Mouse (Mus musculus) kidney, adult 2 months (tissue): ENCODE measurements around the gene Nup214. TPM values are rescaled to one million over a fixed set of nuclear protein-coding genes. Genes with fewer than 3 reads are reported as not detected.

Source experiments
- DNase-seq: peaks from one replicate; pipeline ENCODE4 v3.0.0; 2021
- H3K27ac ChIP-seq: fragments of 200-500 bp; 2 replicates; pipeline ENCODE4 v1.5.1; 2012; ENCODE audit warnings: low read depth, low read length, control low read depth, inconsistent platforms; ENCODE audit not compliant: insufficient read depth
- H3K27me3 ChIP-seq: fragments of 200-500 bp; replicated peaks from 2 replicates; pipeline ENCODE4 v1.6.1; 2012; ENCODE audit warnings: mild to moderate bottlenecking, moderate library complexity, low read length, inconsistent platforms; ENCODE audit not compliant: control insufficient read depth, insufficient read depth
- H3K36me3 ChIP-seq: fragments of 200-500 bp; 2 replicates; pipeline ENCODE4 v1.6.1; 2012; ENCODE audit warnings: mild to moderate bottlenecking, moderate library complexity, low read length, inconsistent platforms; ENCODE audit not compliant: control insufficient read depth, insufficient read depth
- H3K4me1 ChIP-seq: fragments of 200-500 bp; 2 replicates; pipeline ENCODE4 v1.6.1; 2011; ENCODE audit warnings: low read length; ENCODE audit not compliant: control insufficient read depth, insufficient read depth
- H3K4me3 ChIP-seq: fragments of 200-500 bp; 2 replicates; pipeline ENCODE4 v1.5.1; 2011; ENCODE audit warnings: mild to moderate bottlenecking, low read depth, low read length, control low read depth; ENCODE audit not compliant: insufficient read depth
- CTCF ChIP-seq: fragments of 200-500 bp; conservative IDR thresholded peaks from 2 replicates; pipeline ENCODE4 v1.5.1; 2011; ENCODE audit warnings: low read depth, mild to moderate bottlenecking, control low read depth, low read length, moderate library complexity, mixed read lengths; ENCODE audit not compliant: insufficient read depth, insufficient read length
- POLR2A ChIP-seq: fragments of 200-500 bp; IDR thresholded peaks from one replicate; pipeline ENCODE4 v1.6.1; 2011; ENCODE audit warnings: low read depth, low read length, control low read depth
- WGBS: fragments of 180-500 bp; shearing (Covaris S2); methylation state at CpG from one replicate; pipeline ENCODE4 v1.1.7; 2018; 5-methylcytosine and 5-hydroxymethylcytosine counted together
- polyA plus RNA-seq: library from polyadenylated mRNA; depleted of rRNA; stranded (reverse); fragments of >200 nt; gene quantifications from 2 replicates; pipeline ENCODE4 v1.2.3, GENCODE M21; 2012

Gene Nup214
- polyA plus RNA-seq, 1 experiment, result 41.8 TPM

DNA sequence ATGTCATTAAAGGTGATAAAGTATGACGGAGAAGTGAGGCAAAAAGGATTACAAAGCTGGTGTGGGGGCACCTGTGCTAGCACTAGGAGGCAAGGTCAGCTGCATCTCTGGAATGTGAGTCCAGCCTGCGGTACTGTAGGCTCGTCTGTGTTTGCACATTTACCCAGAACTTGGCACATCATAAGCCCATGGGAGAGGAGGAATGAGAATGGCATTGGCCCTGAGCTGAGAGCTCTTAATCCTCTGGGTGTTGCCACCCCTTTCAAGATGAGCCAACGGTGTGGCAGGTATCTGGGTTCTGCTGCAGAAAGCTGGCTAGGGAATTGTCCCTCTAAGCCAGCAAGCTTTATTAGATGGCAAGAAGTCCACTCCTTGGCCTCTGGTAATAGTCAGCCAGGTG lies 45.5 kb downstream of the Nup214 start:
- Histone ChIP-seq H3K4me1 (no peaks in the 10 kb centered on the region), H3K27me3 (no peaks in the 10 kb centered on the region), H3K27ac (no peak overlapping the region), H3K4me3 (no peak overlapping the region), H3K36me3 (no peaks in the 10 kb centered on the region; the same call in 1 of the 2 replicates)
- WGBS, result 44% methylated on average over 4 of the region's 4 CpGs
- DNase-seq, result peak; percentile 57
- no peak for TF ChIP-seq CTCF
- no peak for TF ChIP-seq POLR2A

GRCm38 (mm10) chr2:32020229-32020628 lies 46.0 kb downstream of the Nup214 start:
- no peak overlapping the region for H3K27ac ChIP-seq
- TF ChIP-seq CTCF, result no peak
- no peak for TF ChIP-seq POLR2A
- H3K36me3 ChIP-seq, result peaks cover 2% of the 10 kb centered on the region; the same call in 1 of the 2 replicates
- WGBS, result 91% methylated on average over 5 of the region's 5 CpGs
- H3K4me1 ChIP-seq, result no peaks in the 10 kb centered on the region
- no peak for DNase-seq
- H3K27me3 ChIP-seq, result no peaks in the 10 kb centered on the region
- no peak overlapping the region for H3K4me3 ChIP-seq

DNA sequence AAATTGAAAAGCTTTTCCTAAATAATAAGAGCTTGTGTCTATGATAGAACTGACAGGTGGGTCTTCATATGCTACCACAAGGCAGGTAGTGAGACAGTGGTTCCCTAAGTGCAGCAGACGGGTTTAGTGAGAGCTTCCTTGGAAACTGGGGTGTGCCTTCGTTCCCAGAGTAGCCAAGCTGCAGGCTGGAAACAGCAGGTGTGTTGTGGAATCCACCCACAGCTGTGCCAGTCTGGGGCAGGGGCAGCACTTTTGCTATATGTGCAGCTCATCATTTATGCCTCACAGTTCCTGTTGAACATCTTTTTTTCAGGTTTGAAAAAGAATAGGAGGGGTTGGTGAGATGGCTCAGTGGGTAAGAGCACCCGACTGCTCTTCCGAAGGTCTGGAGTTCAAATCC lies 50.1 kb downstream of the Nup214 start:
- H3K27me3 ChIP-seq, result no peaks in the 10 kb centered on the region
- DNase-seq, result no peak
- TF ChIP-seq CTCF (no peak), POLR2A (no peak)
- H3K36me3 ChIP-seq, result peaks cover 7% of the 10 kb centered on the region
- WGBS, result 95% methylated on average over 4 of the region's 4 CpGs
- H3K4me3 ChIP-seq, result no peak overlapping the region
- H3K4me1 ChIP-seq, result no peaks in the 10 kb centered on the region
- no peak overlapping the region for H3K27ac ChIP-seq

DNA sequence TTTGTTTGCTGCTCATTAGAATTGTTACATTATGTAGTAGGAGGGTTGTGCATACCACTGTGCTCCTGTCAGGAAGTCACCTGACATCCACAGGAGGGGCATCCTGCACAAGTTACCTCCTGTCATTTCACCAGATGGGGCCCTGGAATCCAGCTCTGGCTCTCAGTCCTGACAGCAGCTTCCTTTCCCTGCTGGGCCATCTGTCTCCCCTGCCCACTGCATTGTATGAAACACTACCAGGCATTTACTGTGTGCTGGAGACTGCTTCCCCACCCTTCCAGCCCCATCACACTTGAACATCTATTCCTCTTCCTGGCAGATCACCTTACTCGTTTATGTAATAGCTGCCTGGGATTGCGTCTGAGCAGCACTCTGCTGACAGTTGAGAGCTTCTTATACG lies 55.4 kb downstream of the Nup214 start:
- TF ChIP-seq POLR2A, result no peak
- TF ChIP-seq CTCF, result no peak
- 64% methylated on average over 3 of the region's 3 CpGs for WGBS
- no peaks in the 10 kb centered on the region for H3K27me3 ChIP-seq
- H3K4me1 ChIP-seq, result no peaks in the 10 kb centered on the region
- no peak overlapping the region for H3K27ac ChIP-seq
- no peak overlapping the region for H3K4me3 ChIP-seq
- DNase-seq, result peak; percentile 13
- H3K36me3 ChIP-seq, result peaks cover 8% of the 10 kb centered on the region

DNA sequence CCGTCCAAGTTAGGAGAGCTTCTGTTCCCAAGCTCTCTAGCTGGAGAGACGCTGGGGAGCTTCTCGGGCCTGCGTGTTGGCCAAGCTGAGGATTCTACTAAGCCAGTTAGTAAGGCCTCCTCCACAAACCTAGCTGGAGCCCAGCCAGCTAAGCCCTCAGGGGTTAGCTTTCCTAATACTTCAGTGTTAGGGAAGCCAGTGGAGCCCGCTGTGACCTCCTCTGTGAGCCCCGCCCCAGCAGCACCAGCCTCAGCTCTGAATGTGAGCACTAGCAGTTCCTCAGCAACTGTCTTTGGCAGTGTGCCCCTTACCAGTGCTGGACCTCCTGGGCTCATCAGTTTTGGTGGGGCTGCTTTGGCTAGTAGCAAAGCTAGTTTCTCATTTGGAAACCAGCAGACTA lies 59.2 kb downstream of the Nup214 start:
- peaks cover 5% of the 10 kb centered on the region for H3K36me3 ChIP-seq
- peak; percentile 10 for DNase-seq
- H3K27me3 ChIP-seq, result no peaks in the 10 kb centered on the region
- H3K4me3 ChIP-seq, result no peak overlapping the region
- no peak for TF ChIP-seq CTCF
- TF ChIP-seq POLR2A, result no peak
- no peaks in the 10 kb centered on the region for H3K4me1 ChIP-seq
- no peak overlapping the region for H3K27ac ChIP-seq
- 92% methylated on average over 6 of the region's 6 CpGs for WGBS

DNA sequence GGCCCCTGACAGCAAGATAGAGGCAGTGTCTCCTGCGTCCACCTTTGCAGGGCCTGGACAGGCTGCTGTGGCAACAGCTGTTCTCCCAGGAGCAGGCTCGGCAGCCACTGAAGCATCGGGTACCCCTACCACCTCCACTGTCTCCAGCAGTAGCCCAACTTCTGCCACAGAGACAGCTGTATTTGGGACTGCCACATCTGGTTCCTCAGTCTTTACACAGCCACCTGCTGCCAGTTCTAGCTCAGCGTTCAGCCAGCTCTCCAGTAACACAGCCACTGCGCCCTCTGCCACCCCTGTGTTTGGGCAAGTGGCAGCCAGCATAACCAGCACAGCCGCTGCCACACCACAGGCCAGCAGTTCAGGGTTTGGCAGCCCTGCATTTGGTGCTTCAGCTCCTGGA lies 60.0 kb downstream of the Nup214 start:
- DNase-seq, result no peak
- Histone ChIP-seq H3K27me3 (no peaks in the 10 kb centered on the region), H3K36me3 (peaks cover 3% of the 10 kb centered on the region), H3K4me1 (no peaks in the 10 kb centered on the region), H3K27ac (no peak overlapping the region), H3K4me3 (no peak overlapping the region)
- WGBS, result 91% methylated on average over 6 of the region's 6 CpGs
- TF ChIP-seq CTCF, result no peak
- TF ChIP-seq POLR2A, result no peak

DNA sequence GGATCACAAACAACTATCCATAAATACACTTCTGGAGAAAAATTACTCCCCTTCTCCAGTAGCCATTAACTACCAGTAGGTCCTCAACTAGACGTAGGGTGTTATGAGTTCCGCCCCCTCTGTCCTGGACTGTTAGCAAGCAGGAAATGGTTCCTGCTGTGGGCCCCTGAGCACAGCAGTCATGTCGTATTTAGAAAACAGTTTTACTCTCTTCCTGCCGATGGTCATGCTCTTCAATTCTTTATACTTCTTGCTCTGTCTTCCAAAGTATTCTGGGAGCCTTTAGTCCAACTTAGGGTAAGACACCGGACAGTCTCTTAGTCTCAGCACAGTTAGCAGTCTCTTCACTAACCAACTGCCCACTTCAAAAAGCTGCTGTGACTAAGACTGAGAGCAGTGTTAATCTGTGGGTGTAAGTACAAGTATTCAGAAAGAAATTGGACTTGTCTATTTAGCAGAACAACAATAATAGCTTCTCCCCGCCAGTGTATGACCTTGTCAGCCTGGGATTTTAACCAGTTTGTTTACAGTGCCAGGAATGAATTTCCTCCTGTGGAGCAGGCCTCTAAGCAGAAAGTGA lies 63.1 kb downstream of the Nup214 start:
- Histone ChIP-seq H3K27me3 (no peaks in the 10 kb centered on the region), H3K27ac (no peak overlapping the region), H3K4me3 (no peak overlapping the region), H3K36me3 (peaks cover 3% of the 10 kb centered on the region), H3K4me1 (no peaks in the 10 kb centered on the region)
- DNase-seq, result no peak
- WGBS, result 65% methylated on average over 6 of the region's 6 CpGs
- TF ChIP-seq CTCF, result no peak
- TF ChIP-seq POLR2A, result no peak
